Mouse (Mus musculus) intestine, postnatal 0 days (tissue): ENCODE results near the gene Sptbn4. TPM values are rescaled to one million over a fixed set of nuclear protein-coding genes. Genes with fewer than 3 reads are reported as not detected.

Experiments
- ATAC-seq: fragments of 200-750 bp; cut with Nextera tagmentation; 2 replicates; pipeline ENCODE4 v1.8.0; 2017; ENCODE audit warnings: mild to moderate bottlenecking, moderate TSS enrichment, moderate library complexity
- H3K27ac ChIP-seq: fragments of 300-500 bp; sonication (generic); 2 replicates; pipeline ENCODE4 v1.5.1; 2014; ENCODE audit warnings: mild to moderate bottlenecking, low read depth, low read length, moderate library complexity
- H3K27me3 ChIP-seq: fragments of 300-500 bp; sonication (generic); replicated peaks from 2 replicates; pipeline ENCODE4 v1.6.1; 2014; ENCODE audit warnings: low read length, mixed read lengths; ENCODE audit not compliant: control insufficient read depth, insufficient read depth
- H3K36me3 ChIP-seq: fragments of 300-500 bp; sonication (generic); 2 replicates; pipeline ENCODE4 v1.6.1; 2014; ENCODE audit warnings: mild to moderate bottlenecking, moderate library complexity; ENCODE audit not compliant: control insufficient read depth, insufficient read depth
- H3K4me1 ChIP-seq: fragments of 300-500 bp; sonication (generic); replicated peaks from 2 replicates; pipeline ENCODE4 v1.6.1; 2014; ENCODE audit warnings: antibody characterized with exemption, low read length, mixed read lengths; ENCODE audit not compliant: control insufficient read depth, insufficient read depth
- H3K4me2 ChIP-seq: fragments of 300-500 bp; sonication (generic); replicated peaks from 2 replicates; pipeline ENCODE4 v1.6.1; 2014; ENCODE audit warnings: low read depth, mild to moderate bottlenecking, moderate library complexity
- H3K4me3 ChIP-seq: fragments of 300-500 bp; sonication (generic); 2 replicates; pipeline ENCODE4 v1.5.1; 2014; ENCODE audit warnings: low read depth, low read length
- H3K9ac ChIP-seq: fragments of 300-500 bp; sonication (generic); 2 replicates; pipeline ENCODE4 v1.6.1; 2014; ENCODE audit warnings: mild to moderate bottlenecking, low read depth, low read length
- H3K9me3 ChIP-seq: fragments of 300-500 bp; sonication (generic); 2 replicates; pipeline ENCODE4 v1.6.1; 2016; ENCODE audit warnings: mixed run types; ENCODE audit not compliant: control insufficient read depth
- CTCF ChIP-seq: sonication (generic); IDR thresholded peaks from 2 replicates; pipeline ENCODE4 v1.5.1; 2016; ENCODE audit warnings: low read depth, mild to moderate bottlenecking, control low read depth, antibody characterized with exemption, moderate library complexity
- WGBS: fragments of 180-500 bp; shearing (Covaris S2); extraction: QIAGEN DNeasy Blood & Tissue Kit; methylation state at CpG from one replicate; pipeline ENCODE4 v1.1.7; 2014; 5-methylcytosine and 5-hydroxymethylcytosine counted together
- polyA plus RNA-seq: library from polyadenylated mRNA; unstranded; fragments of >200 nt; fragmentation: Nextera tagmentation; extraction: Ambion mirVana; gene quantifications from 2 replicates; pipeline ENCODE4 v1.2.1, GENCODE M21; 2015

Gene Sptbn4
- polyA plus RNA-seq, 1 experiment from 2014 or later = 0.17 TPM

DNA sequence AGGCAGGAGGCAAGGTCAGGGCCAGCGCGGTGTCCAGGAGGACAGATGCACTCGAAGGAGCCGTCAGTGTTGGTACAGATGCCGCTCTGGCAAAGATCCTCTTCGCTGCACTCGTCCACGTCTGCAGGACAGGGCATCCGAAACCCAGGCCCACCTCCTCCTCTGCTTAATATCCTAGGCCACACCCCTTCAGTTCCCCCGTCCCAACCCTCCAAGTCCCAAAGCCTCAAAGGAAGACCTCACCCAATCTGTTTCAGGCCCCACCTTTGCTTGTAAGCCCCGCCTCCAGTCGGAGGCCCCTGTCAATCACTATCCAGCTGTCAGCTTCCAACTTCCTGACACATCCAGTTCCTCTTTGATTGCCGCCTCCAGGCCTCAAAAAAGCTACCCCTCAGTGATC, 125.2 kb downstream of the Sptbn4 start:
- H3K27me3 ChIP-seq = peaks cover 8% of the 10 kb centered on the region
- TF ChIP-seq CTCF = no peak
- peaks cover 12% of the 10 kb centered on the region; the same call in 1 of the 2 replicates for H3K36me3 ChIP-seq
- no peaks in the 10 kb centered on the region for H3K9me3 ChIP-seq
- H3K4me3 ChIP-seq = no peak overlapping the region
- no peak for ATAC-seq
- H3K9ac ChIP-seq = no peak overlapping the region
- H3K4me2 ChIP-seq = no peak overlapping the region
- H3K4me1 ChIP-seq = no peaks in the 10 kb centered on the region
- no peak overlapping the region for H3K27ac ChIP-seq
- 38% methylated on average over 13 of the region's 13 CpGs for WGBS

DNA sequence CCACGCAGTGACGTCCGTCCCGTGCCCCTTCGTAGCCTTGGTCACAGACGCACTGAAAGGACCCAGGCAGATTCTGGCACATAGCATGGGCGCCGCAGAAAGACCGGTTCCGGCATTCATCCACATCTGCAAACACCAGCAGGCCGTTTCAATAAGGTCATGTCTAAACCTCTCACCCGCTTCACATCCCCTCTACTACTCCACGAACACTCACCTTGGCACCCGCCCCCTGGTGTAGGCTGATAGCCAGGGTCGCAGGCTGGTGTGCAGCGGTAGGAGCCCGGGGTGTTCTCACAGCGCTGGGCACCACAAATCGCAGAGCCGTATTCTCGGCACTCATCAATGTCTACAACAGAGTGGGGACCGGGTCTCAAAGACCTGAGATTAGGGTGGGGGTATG, 128.1 kb downstream of the Sptbn4 start:
- Histone ChIP-seq H3K9me3 (0 out of 2 replicates have a peak, but pooled peaks cover 1% of the 10 kb centered on the region), H3K9ac (no peak overlapping the region), H3K4me3 (no peak overlapping the region), H3K4me2 (no peak overlapping the region), H3K27ac (no peak overlapping the region), H3K27me3 (no peaks in the 10 kb centered on the region), H3K36me3 (peaks cover 12% of the 10 kb centered on the region; the same call in 1 of the 2 replicates), H3K4me1 (no peaks in the 10 kb centered on the region)
- no peak for TF ChIP-seq CTCF
- no peak for ATAC-seq
- 91% methylated on average over 22 of the region's 22 CpGs for WGBS

DNA sequence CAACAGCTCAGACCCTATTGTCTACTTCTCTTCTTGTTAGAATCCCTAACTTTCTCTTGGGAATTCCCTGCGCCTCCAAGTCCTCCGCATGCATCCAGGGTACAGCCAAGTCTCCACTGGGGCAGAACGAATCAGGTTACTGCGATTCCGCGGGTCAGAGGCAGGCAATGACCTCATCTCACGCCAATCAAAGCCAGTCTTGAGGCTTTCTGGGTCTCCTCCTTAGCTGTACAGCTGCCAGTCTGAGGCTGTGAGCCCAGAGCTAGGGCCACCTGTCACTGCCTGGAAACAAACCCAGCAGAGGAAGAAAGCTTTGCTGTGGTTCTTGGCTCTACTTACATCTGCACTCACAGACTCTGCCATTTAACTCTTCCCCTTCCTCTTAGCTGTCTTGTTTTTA, 131.5 kb downstream of the Sptbn4 start:
- H3K4me2 ChIP-seq = no peak overlapping the region
- H3K4me1 ChIP-seq = no peaks in the 10 kb centered on the region
- WGBS = 53% methylated on average over 7 of the region's 7 CpGs
- H3K36me3 ChIP-seq = peaks cover 16% of the 10 kb centered on the region; the same call in 1 of the 2 replicates
- no peak overlapping the region for H3K9ac ChIP-seq
- TF ChIP-seq CTCF = no peak
- no peaks in the 10 kb centered on the region for H3K27me3 ChIP-seq
- H3K4me3 ChIP-seq = no peak overlapping the region
- H3K27ac ChIP-seq = no peak overlapping the region
- ATAC-seq = no peak
- H3K9me3 ChIP-seq = 0 out of 2 replicates have a peak, but pooled peaks cover 7% of the 10 kb centered on the region

DNA sequence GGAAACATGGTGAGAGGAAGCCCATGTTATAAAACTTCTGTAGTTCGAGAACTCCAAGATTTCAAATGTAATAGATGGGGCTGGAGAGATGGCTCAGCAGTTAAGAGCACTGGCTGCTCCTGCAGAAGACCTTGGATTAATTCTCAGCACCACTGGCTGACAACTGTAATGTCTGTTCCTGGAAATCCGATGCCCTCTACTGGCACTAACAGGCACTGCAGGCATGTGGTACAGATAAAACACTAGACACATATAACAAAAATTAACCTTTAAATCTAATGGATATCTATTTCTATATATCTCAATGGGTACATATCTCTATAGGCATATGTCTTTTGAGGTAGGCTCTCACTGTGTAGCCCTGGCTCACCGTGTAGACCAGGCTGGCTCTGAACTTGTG, 133.1 kb downstream of the Sptbn4 start:
- WGBS = 90% methylated on average over 3 of the region's 3 CpGs
- Histone ChIP-seq H3K9me3 (0 out of 2 replicates have a peak, but pooled peaks cover 7% of the 10 kb centered on the region), H3K36me3 (peaks cover 8% of the 10 kb centered on the region; the same call in 1 of the 2 replicates), H3K4me3 (no peak overlapping the region), H3K4me2 (no peak overlapping the region), H3K4me1 (no peaks in the 10 kb centered on the region; the same call in 1 of the 2 replicates), H3K9ac (no peak overlapping the region), H3K27me3 (no peaks in the 10 kb centered on the region), H3K27ac (no peak overlapping the region)
- ATAC-seq = no peak
- peak; percentile 42 for TF ChIP-seq CTCF

DNA sequence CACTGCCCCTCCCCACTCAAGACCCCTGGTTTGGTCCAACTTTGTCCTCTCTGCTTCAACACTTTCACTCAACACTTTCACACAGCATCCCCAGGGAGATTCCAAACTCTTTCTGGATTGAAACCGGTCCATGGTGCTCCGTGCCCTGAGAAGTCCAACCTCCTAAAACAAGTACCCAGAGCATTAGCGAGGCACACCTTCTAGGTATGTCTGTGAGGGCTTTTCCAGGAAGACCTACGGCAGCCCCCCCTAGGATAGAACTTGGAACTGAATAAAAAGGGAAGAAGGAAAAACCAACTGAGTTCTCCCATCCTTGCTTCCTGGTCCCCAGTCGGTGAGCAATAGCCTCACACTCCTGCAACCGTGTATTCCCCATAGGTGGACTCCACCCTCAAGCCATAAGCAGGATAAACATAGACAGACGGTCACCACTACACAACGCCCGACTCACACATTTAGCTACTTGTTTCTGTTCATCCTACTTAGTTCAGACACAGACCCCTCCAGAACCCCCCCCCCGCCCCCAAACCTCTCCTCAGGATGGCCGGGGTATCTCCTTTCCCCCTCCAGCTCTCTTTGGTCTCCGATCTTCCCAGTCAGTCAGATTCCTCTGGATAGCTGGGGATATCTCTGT, 135.7 kb downstream of the Sptbn4 start:
- Histone ChIP-seq H3K4me1 (no peaks in the 10 kb centered on the region; the same call in 1 of the 2 replicates), H3K9ac (no peak overlapping the region), H3K9me3 (0 out of 2 replicates have a peak, but pooled peaks cover 7% of the 10 kb centered on the region), H3K27ac (no peak overlapping the region), H3K4me2 (no peak overlapping the region), H3K4me3 (no peak overlapping the region), H3K27me3 (no peaks in the 10 kb centered on the region), H3K36me3 (0 out of 2 replicates have a peak, but pooled peaks cover 5% of the 10 kb centered on the region)
- 86% methylated on average over 12 of the region's 12 CpGs for WGBS
- no peak for ATAC-seq
- no peak for TF ChIP-seq CTCF

DNA sequence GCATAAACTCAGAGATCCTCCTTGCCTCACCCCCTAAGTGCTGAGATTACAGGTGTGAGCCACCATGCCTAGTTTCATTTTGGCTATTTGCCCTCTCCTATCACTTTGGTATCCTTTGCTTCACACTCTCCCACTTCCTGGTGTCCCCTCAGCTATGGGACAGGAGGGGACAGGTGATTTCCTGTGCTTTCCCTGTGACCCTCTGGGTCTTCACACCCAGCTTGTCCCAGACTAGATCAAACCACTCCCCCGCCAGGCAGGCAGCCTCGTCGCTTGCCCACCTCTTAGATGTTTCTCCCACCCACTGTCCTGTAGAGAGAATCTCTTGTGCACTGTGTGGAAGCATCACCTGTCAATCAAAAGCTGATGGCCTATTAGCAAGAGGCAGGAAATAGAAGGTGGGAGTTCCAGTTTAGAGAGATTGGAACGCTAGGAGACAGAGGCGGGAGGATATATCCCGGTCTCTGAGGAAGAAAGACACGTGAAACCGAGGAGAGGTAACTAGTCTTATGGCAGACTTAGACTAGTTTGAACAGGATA, 136.4 kb downstream of the Sptbn4 start:
- Histone ChIP-seq H3K4me1 (no peaks in the 10 kb centered on the region; the same call in 1 of the 2 replicates), H3K4me3 (no peak overlapping the region), H3K27ac (no peak overlapping the region), H3K9me3 (0 out of 2 replicates have a peak, but pooled peaks cover 7% of the 10 kb centered on the region), H3K27me3 (no peaks in the 10 kb centered on the region), H3K9ac (no peak overlapping the region), H3K36me3 (0 out of 2 replicates have a peak, but pooled peaks cover 5% of the 10 kb centered on the region), H3K4me2 (no peak overlapping the region)
- 61% methylated on average over 8 of the region's 8 CpGs for WGBS
- no peak for ATAC-seq
- TF ChIP-seq CTCF = no peak
